Mouse (Mus musculus) stomach, embryonic 14.5 days (tissue): ENCODE results near the gene Scgb2b27. TPM values are rescaled to one million over a fixed set of nuclear protein-coding genes. Genes with fewer than 3 reads are reported as not detected.
"Not testable (repeated sequence)": the region's sequence is repeated elsewhere in the genome, so short reads cannot be mapped to it uniquely, and the experiment has no call there.

Experiments used
- ATAC-seq: fragments of 200-750 bp; cut with Nextera tagmentation; 2 replicates; pipeline ENCODE4 v1.8.0; 2017; ENCODE audit warnings: low read depth, moderate TSS enrichment; ENCODE audit not compliant: insufficient number of reproducible peaks, insufficient read depth, low FRiP score
- H3K27ac ChIP-seq: fragments of 300-500 bp; sonication (generic); 2 replicates; pipeline ENCODE4 v1.5.1; 2014; ENCODE audit warnings: mild to moderate bottlenecking, low read length, moderate library complexity, mixed read lengths
- H3K27me3 ChIP-seq: fragments of 300-500 bp; sonication (generic); 2 replicates; pipeline ENCODE4 v1.6.1; 2014; ENCODE audit warnings: low read length, control low read depth, mixed read lengths; ENCODE audit not compliant: control insufficient read depth, insufficient read depth
- H3K36me3 ChIP-seq: fragments of 300-500 bp; sonication (generic); 2 replicates; pipeline ENCODE4 v1.6.1; 2014; ENCODE audit warnings: mild to moderate bottlenecking, control low read depth, low read length, moderate library complexity, mixed read lengths; ENCODE audit not compliant: control insufficient read depth, insufficient read depth
- H3K4me1 ChIP-seq: fragments of 300-500 bp; sonication (generic); 2 replicates; pipeline ENCODE4 v1.6.1; 2014; ENCODE audit warnings: low read length, control low read depth, mixed read lengths; ENCODE audit not compliant: control insufficient read depth, insufficient read depth
- H3K4me2 ChIP-seq: fragments of 300-500 bp; sonication (generic); replicated peaks from 2 replicates; pipeline ENCODE4 v1.6.1; 2014; ENCODE audit warnings: low read depth, low read length, control low read depth
- H3K4me3 ChIP-seq: fragments of 300-500 bp; sonication (generic); 2 replicates; pipeline ENCODE4 v1.5.1; 2014; ENCODE audit warnings: low read depth, low read length, control low read depth
- H3K9ac ChIP-seq: fragments of 300-500 bp; sonication (generic); replicated peaks from 2 replicates; pipeline ENCODE4 v1.6.1; 2014; ENCODE audit warnings: low read depth, mild to moderate bottlenecking, control low read depth, low read length, moderate library complexity, mixed read lengths
- H3K9me3 ChIP-seq: fragments of 300-500 bp; sonication (generic); 2 replicates; pipeline ENCODE4 v1.6.1; 2016; ENCODE audit warnings: low read depth, low read length, control low read depth; ENCODE audit not compliant: control insufficient read depth
- WGBS: fragments of 180-500 bp; shearing (Covaris S2); extraction: QIAGEN DNeasy Blood & Tissue Kit; methylation state at CpG from one replicate; pipeline ENCODE4 v1.1.7; 2014; 5-methylcytosine and 5-hydroxymethylcytosine counted together
- polyA plus RNA-seq: library from polyadenylated mRNA; unstranded; fragments of >200 nt; fragmentation: Nextera tagmentation; extraction: Ambion mirVana; gene quantifications from 2 replicates; pipeline ENCODE4 v1.2.1, GENCODE M21; 2014

The Scgb2b27 gene
- not detected in 2 replicates for polyA plus RNA-seq

GRCm38 (mm10) chr7:34013842-34014241, at the start of gene Scgb2b27:
Gene Scgb2b27 (minus strand): TSS chr7:34013942.
- ATAC-seq: no peak
- Histone ChIP-seq H3K4me1 (no peaks in the 10 kb centered on the region), H3K4me2 (no peak within 1 kb of the TSS), H3K4me3 (no peak within 1 kb of the TSS), H3K9ac (no peak within 1 kb of the TSS), H3K36me3 (no peaks in the 10 kb centered on the region), H3K27me3 (no peaks in the 10 kb centered on the region), H3K27ac (no peak within 1 kb of the TSS), H3K9me3 (no peaks in the 10 kb centered on the region)
- WGBS: 70% methylated on average over 4 of the region's 4 CpGs

GRCm38 (mm10) chr7:34036076-34036815, 22.5 kb upstream of the Scgb2b27 start:
- H3K27ac ChIP-seq, H3K9ac ChIP-seq, H3K27me3 ChIP-seq, H3K4me2 ChIP-seq, H3K9me3 ChIP-seq, H3K4me3 ChIP-seq, ATAC-seq, H3K36me3 ChIP-seq, H3K4me1 ChIP-seq: not testable (repeated sequence)
- 91% methylated on average over 11 of the region's 11 CpGs for WGBS

DNA sequence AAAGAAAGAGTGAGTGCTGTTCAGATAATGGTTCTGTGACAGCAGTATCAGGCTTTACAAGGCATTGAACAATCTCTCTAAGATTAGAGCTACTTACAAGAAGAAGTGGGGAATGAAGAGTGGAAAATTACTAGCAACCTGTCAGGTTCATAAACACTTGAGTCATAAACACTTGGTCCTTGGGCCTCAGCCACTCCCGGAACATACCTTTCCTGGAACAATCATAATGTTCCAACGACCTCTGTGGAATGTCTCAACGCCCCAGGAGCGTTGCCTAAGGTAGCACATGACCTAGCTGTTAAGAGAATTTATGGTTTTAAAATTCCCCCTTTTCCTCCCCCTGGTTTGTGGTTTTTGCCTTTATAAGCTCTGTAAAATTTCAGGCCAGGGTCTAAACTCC, 20.8 kb upstream of the Scgb2b27 start:
- not testable (repeated sequence) for H3K4me1 ChIP-seq, ATAC-seq, H3K9me3 ChIP-seq, H3K27ac ChIP-seq, H3K36me3 ChIP-seq, H3K9ac ChIP-seq, H3K4me3 ChIP-seq, H3K27me3 ChIP-seq, H3K4me2 ChIP-seq
- 77% methylated on average over 2 of the region's 4 CpGs for WGBS

DNA sequence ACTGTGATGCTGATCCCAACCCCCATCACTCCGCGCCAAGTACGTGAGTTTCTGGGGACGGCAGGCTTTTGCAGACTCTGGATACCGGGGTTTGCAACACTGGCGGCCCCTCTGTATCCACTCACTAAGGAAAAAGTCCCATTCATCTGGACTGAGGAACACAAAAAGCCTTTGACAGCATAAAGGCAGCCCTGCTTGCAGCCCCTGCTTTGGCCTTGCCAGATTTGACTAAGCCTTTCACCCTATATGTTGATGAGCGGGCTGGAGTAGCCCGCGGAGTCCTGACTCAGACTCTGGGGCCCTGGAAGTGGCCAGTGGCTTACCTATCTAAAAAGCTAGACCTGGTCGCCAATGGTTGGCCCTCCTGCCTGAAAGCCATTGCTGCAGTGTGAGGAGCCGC, 16.3 kb upstream of the Scgb2b27 start:
- no peak for ATAC-seq
- Histone ChIP-seq H3K36me3 (no peaks in the 10 kb centered on the region), H3K27ac (no peak overlapping the region), H3K9ac (no peak overlapping the region), H3K9me3 (no peaks in the 10 kb centered on the region; the same call in 1 of the 2 replicates), H3K27me3 (no peaks in the 10 kb centered on the region), H3K4me3 (no peak overlapping the region), H3K4me1 (no peaks in the 10 kb centered on the region), H3K4me2 (no peak overlapping the region)
- WGBS: 94% methylated on average over 11 of the region's 11 CpGs

DNA sequence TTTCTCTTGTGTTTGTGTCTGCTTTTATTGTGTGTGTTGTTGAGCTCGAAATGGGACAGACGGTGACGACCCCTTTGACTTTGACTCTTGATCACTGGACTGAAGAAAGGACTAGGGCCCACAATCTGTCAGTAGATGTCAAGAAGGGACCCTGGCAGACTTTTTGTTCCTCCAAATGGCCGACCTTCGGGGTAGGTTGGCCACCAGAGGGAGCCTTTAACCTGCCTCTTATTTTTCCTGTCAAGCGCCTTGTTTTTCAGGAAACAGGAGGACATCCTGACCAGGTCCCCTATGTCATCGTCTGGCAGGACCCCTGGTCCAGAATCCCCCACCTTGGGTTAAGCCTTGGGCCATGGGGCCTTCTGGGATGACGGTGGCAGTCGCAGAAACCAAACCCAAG, 13.5 kb upstream of the Scgb2b27 start:
- H3K4me2 ChIP-seq, H3K9ac ChIP-seq, H3K9me3 ChIP-seq, H3K4me1 ChIP-seq, H3K27me3 ChIP-seq, ATAC-seq, H3K4me3 ChIP-seq, H3K27ac ChIP-seq, H3K36me3 ChIP-seq: not testable (repeated sequence)
- WGBS: 87% methylated on average over 9 of the region's 9 CpGs

- Histone ChIP-seq H3K36me3 (no peaks in the 10 kb centered on the region), H3K27ac (no peak overlapping the region), H3K9me3 (0 out of 2 replicates have a peak, but pooled peaks cover 5% of the 10 kb centered on the region), H3K4me1 (no peaks in the 10 kb centered on the region), H3K27me3 (no peaks in the 10 kb centered on the region), H3K4me2 (no peak overlapping the region), H3K4me3 (no peak overlapping the region), H3K9ac (no peak overlapping the region)
- ATAC-seq: no peak
- WGBS: 84% methylated on average over 4 of the region's 4 CpGs
These were observed 11.9 kb upstream of the Scgb2b27 start for GRCm38 (mm10) chr7:34025641-34026040.

DNA sequence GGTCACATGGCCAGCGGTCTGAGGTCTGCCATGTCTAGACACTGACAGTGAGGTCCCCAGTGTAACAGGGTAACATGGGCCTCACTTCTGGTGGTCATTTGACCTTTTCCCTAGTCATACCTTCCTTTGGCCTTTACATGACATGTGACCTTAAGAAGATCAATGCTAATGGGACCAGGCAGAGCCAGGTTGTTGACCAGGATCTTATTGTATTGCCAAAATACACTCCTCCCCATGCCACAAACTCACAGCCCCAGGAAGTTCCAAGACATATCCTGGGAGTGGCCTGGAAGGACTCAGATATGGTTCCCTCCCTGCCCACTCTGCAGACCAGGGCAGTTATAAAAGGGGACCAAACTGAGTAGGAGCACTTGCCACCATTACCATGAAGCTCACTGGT, 7.4 kb upstream of the Scgb2b27 start, which contains the start of gene Scgb1b27:
Gene Scgb1b27, plus strand, starts transcription at position 301 of the 400 bp plus-strand sequence.
- H3K36me3 ChIP-seq, H3K9ac ChIP-seq, H3K4me3 ChIP-seq, H3K9me3 ChIP-seq, H3K4me1 ChIP-seq, H3K4me2 ChIP-seq, H3K27ac ChIP-seq, ATAC-seq, H3K27me3 ChIP-seq: not testable (repeated sequence)
- 81% methylated on average over 1 of the region's 1 CpGs for WGBS

DNA sequence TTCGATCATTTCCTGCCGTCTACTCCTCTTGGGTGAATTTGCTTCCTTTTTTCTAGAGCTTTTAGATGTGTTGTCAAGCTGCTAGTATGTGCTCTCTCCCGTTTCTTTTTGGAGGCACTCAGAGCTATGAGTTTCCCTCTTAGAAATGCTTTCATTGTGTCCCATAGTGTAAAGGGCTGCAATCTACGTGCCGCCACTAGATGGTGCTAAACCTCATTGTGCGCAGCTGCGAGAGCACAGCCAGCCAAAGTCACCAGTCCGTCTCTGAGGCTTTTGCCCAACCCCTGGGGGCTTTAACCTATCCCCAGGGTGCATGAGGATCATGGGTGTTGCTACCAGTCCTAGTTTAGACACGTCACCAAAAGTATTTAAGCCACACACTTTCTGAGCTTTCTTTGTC, 31.5 kb downstream of the Scgb2b27 start:
- ATAC-seq, H3K9ac ChIP-seq, H3K27ac ChIP-seq, H3K9me3 ChIP-seq, H3K4me1 ChIP-seq, H3K4me2 ChIP-seq, H3K27me3 ChIP-seq, H3K36me3 ChIP-seq, H3K4me3 ChIP-seq: not testable (repeated sequence)
- 28% methylated on average over 8 of the region's 9 CpGs for WGBS
